In genomic region chr14:117849591-117850505, GRCm38 (mm10) we compare ENCODE assay signal across 21 mouse cellular contexts.
DNase-seq lines count a peak whose midpoint lies in the region; ATAC-seq and TF ChIP-seq lines count a peak whose summit lies in the region.
"Had no signal": no experiment of that assay in that cellular context is flagged by ENCODE, and none has a peak within 500 bp of the region (broad histone marks: within the 10 kb centered on the region; RNA-seq: fewer than 3 reads in every experiment).

No protein-coding gene starts in this region.

- peak; percentile 38; the same call in 1 of the 2 replicates for ATAC-seq in lung, postnatal 0 days
- ATAC-seq in stomach, embryonic 14.5 days (ENCODE audit: insufficient number of reproducible peaks, insufficient read depth, low FRiP score, low read depth) = peak; percentile 85
- ATAC-seq: activated CD4-positive, CD25-positive, alpha-beta regulatory T cell, adult 4 months; forebrain, embryonic 14.5 days had no signal

- H3K4me1 ChIP-seq in lung, postnatal 0 days (ENCODE audit: insufficient read depth, low read depth, low read length) = no peaks in the 10 kb centered on the region
- no peaks in the 10 kb centered on the region for H3K4me1 ChIP-seq in stomach, embryonic 14.5 days (ENCODE audit: control insufficient read depth, insufficient read depth, low read length)
- H3K4me1 ChIP-seq in cerebellum, adult 2 months (ENCODE audit: control insufficient read depth, insufficient read depth, low read length) = no peaks in the 10 kb centered on the region
- H3K4me1 ChIP-seq: embryonic facial prominence, embryonic 15.5 days; forebrain, embryonic 10.5 days had no signal

- no peak for TF ChIP-seq CTCF in lung, postnatal 0 days (IDR thresholded peaks at IDR 0.05)
- no peak for TF ChIP-seq CTCF in cerebellum, adult 2 months (IDR thresholded peaks at IDR 0.05; ENCODE audit: borderline replicate concordance, insufficient read depth, low read depth, low read length)

- peak; percentile 25 for DNase-seq in lung, postnatal 0 days (ENCODE audit: low spot score)
- DNase-seq in lung, postnatal 14 days = no peak
- peak; percentile 16 for DNase-seq in R1 (ENCODE audit: low read depth, low spot score)
- DNase-seq in cerebellum, adult 2 months = no peak
- DNase-seq in adrenal gland, postnatal 36 days = no peak
- DNase-seq: adrenal gland, postnatal 14 days; cerebellum, adult 18-20 months; cerebellum, postnatal 10 days; embryo, embryonic 11 days; gastrocnemius, adult 2 months; gastrocnemius, postnatal 25 days; heart, postnatal 10 days; heart, postnatal 4 days had no signal

- no peak for TF ChIP-seq EP300 in lung, postnatal 0 days (IDR thresholded peaks at IDR 0.05)

- no peaks in the 10 kb centered on the region for H3K27me3 ChIP-seq in lung, postnatal 0 days (replicated peaks; ENCODE audit: insufficient read depth, low read length)
- no peaks in the 10 kb centered on the region for H3K27me3 ChIP-seq in stomach, embryonic 14.5 days (ENCODE audit: control insufficient read depth, insufficient read depth, low read length)
- no peaks in the 10 kb centered on the region for H3K27me3 ChIP-seq in cerebellum, adult 2 months (ENCODE audit: control insufficient read depth, insufficient read depth, low read length)
- H3K27me3 ChIP-seq: embryonic facial prominence, embryonic 15.5 days; hindbrain, embryonic 13.5 days had no signal

- TF ChIP-seq POLR2A in cerebellum, adult 2 months (IDR thresholded peaks at IDR 0.05; ENCODE audit: borderline replicate concordance, insufficient read depth, low read length) = no peak

- no peak overlapping the region for H3K27ac ChIP-seq in lung, postnatal 0 days (ENCODE audit: low read length)
- peak overlapping the region; percentile 39; the same call in 1 of the 2 replicates for H3K27ac ChIP-seq in stomach, embryonic 14.5 days (ENCODE audit: low read length)
- H3K27ac ChIP-seq in cerebellum, adult 2 months (ENCODE audit: insufficient read depth, low read length) = no peak overlapping the region
- H3K27ac ChIP-seq: embryonic facial prominence, embryonic 15.5 days; forebrain, embryonic 10.5 days; gastrocnemius, adult 2 months; hindbrain, embryonic 13.5 days had no signal

- 66% methylated on average over 11 of the region's 11 CpGs for WGBS in lung, postnatal 0 days
- 70% methylated on average over 11 of the region's 11 CpGs for WGBS in stomach, embryonic 14.5 days
- 86% methylated on average over 11 of the region's 11 CpGs for WGBS in cerebellum, adult 2 months

- no peak overlapping the region for H3K9ac ChIP-seq in lung, postnatal 0 days (replicated peaks; ENCODE audit: low read depth)
- no peak overlapping the region for H3K9ac ChIP-seq in stomach, embryonic 14.5 days (replicated peaks; ENCODE audit: low read depth, low read length)
- H3K9ac ChIP-seq: embryonic facial prominence, embryonic 15.5 days; hindbrain, embryonic 13.5 days had no signal

- no peaks in the 10 kb centered on the region for H3K9me3 ChIP-seq in lung, postnatal 0 days (ENCODE audit: low read length)
- H3K9me3 ChIP-seq in stomach, embryonic 14.5 days (ENCODE audit: control insufficient read depth, low read depth, low read length) = no peaks in the 10 kb centered on the region
- H3K9me3 ChIP-seq: embryonic facial prominence, embryonic 15.5 days; forebrain, embryonic 10.5 days; hindbrain, embryonic 13.5 days had no signal

- H3K36me3 ChIP-seq in lung, postnatal 0 days (ENCODE audit: insufficient read depth, low read length) = no peaks in the 10 kb centered on the region
- H3K36me3 ChIP-seq in stomach, embryonic 14.5 days (ENCODE audit: control insufficient read depth, insufficient read depth, low read length) = no peaks in the 10 kb centered on the region
- H3K36me3 ChIP-seq: embryonic facial prominence, embryonic 15.5 days; forebrain, embryonic 10.5 days; G1E; hindbrain, embryonic 13.5 days had no signal

- no peak overlapping the region for H3K4me3 ChIP-seq in lung, postnatal 0 days (ENCODE audit: low read depth, low read length)
- no peak overlapping the region for H3K4me3 ChIP-seq in stomach, embryonic 14.5 days (ENCODE audit: low read depth, low read length)
- no peak overlapping the region for H3K4me3 ChIP-seq in cerebellum, adult 2 months (replicated peaks; ENCODE audit: insufficient read depth, low read depth, low read length)
- H3K4me3 ChIP-seq: embryonic facial prominence, embryonic 15.5 days; erythroblast, embryonic 14.5 days; forebrain, embryonic 10.5 days; gastrocnemius, adult 2 months; hindbrain, embryonic 13.5 days had no signal

- no peak overlapping the region for H3K4me2 ChIP-seq in lung, postnatal 0 days (replicated peaks; ENCODE audit: low read depth, low read length)
- no peak overlapping the region for H3K4me2 ChIP-seq in stomach, embryonic 14.5 days (replicated peaks; ENCODE audit: low read depth, low read length)
- H3K4me2 ChIP-seq: embryonic facial prominence, embryonic 15.5 days; hindbrain, embryonic 13.5 days had no signal

Comparison
In these comparisons a context has a peak if more than half of its experiments do, and no peak if none do; other contexts are left out.
1. DNase-seq: peak in lung, postnatal 0 days (single experiment) and R1 (single experiment); none in lung, postnatal 14 days (single experiment), cerebellum, adult 2 months (0 of 2) and adrenal gland, postnatal 36 days (0 of 2).